Mouse (Mus musculus) G1E (cell line): ENCODE data around the gene Dctn3.

Experiments
- CTCF ChIP-seq: IDR thresholded peaks from 2 replicates; pipeline ENCODE4 v1.5.1; 2012; ENCODE audit warnings: low read depth, low read length, inconsistent platforms, mixed read lengths
- GATA1 ChIP-seq: IDR thresholded peaks from 2 replicates; pipeline ENCODE4 v1.6.1; 2012; ENCODE audit warnings: borderline replicate concordance, low read length, inconsistent platforms, mixed read lengths
- GATA2 ChIP-seq: IDR thresholded peaks from 2 replicates; pipeline ENCODE4 v1.6.1; 2012; ENCODE audit warnings: low read depth, low read length, inconsistent platforms, borderline replicate concordance
- TAL1 ChIP-seq: conservative IDR thresholded peaks from 2 replicates; pipeline ENCODE4 v1.6.1; 2012; ENCODE audit warnings: low read depth, low read length, inconsistent platforms, mixed read lengths

DNA sequence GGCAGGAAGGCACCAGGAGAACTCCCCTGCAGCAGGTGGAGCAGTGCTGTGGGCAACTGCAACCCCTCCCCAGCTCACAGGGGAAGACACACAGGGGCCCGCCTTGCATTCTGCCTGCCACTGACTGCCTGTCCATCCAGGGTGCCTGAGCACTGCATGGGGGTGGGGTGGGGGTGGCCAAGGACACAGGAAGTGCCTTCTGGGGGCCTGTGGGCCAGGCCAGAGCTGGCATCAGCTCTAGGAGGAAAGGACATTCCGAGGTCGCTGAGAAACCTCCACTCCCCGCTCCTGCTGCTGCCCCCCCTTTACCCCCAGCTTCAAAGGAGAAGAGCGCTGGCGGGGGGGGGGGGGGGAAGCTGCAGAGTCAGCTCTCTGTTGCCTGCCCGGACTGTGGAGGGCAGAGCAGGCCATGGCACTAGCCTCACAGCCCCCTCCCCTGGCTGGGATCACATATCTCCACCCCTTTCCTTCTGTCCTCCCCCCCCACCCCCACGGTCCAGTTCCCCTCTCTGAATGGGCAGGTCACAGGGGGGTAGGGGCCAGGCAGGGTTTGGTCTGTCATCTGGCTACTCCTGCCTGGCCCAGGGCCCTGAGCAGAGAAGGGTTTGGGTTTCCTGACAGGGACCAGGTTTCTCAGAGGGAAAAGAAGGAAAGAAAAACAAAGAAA, 57.8 kb downstream of the Dctn3 start:
- TF ChIP-seq CTCF, result no peak
- TF ChIP-seq TAL1, result no peak
- TF ChIP-seq GATA1, result no peak
- TF ChIP-seq GATA2, result no peak
